ENCODE assay signal across 21 mouse cellular contexts in the genomic region with DNA sequence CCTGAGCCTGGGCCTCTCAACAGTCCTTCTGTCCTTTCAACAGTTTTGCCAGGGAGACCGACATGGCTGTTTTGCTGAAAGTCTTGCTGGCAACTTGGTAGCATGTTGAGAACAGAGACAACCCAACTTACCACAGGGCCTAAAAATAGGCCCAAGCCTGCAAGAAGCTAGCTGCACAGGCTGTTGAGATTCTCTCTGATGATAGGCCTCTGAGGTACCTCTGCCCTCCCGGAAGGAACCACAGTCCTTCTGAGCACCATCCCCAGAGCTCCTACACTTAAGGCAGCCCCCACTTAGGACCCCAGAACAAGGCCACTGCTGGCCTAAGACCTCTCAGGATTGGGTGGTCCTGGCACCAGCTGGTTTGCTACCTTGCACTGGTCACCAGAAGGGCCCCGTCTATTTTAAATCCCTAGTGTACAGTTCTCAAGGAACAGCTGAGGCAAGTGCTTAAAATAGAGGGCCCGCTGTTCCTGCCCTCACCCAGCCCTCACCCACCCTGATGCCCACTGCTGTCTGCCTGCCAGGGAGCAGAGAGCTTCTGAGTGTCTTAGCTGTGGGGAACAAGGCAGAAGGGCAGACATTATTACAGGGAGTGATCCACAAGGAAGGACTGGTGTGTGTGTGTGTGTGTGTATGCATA. TPM values are rescaled to one million over a fixed set of nuclear protein-coding genes. Genes with fewer than 3 reads are reported as not detected.
DNase-seq lines count a peak whose midpoint lies in the region; ATAC-seq and TF ChIP-seq lines count a peak whose summit lies in the region.
"Had no signal": no experiment of that assay in that cellular context is flagged by ENCODE, and none has a peak within 500 bp of the region (broad histone marks: within the 10 kb centered on the region; RNA-seq: fewer than 3 reads in every experiment).

No protein-coding gene starts in this region.

- H3K9ac ChIP-seq in heart, postnatal 0 days (replicated peaks; ENCODE audit: low read depth, low read length): no peak overlapping the region
- no peak overlapping the region for H3K9ac ChIP-seq in heart, adult 2 months (ENCODE audit: low read depth, low read length)
- no peak overlapping the region for H3K9ac ChIP-seq in intestine, embryonic 15.5 days
- H3K9ac ChIP-seq: forebrain, embryonic 15.5 days; hindbrain, embryonic 15.5 days; liver, embryonic 13.5 days; neural tube, embryonic 15.5 days had no signal

- peak overlapping the region; percentile 84 for H3K27ac ChIP-seq in gastrocnemius, adult 2 months
- peak overlapping the region; percentile 57 for H3K27ac ChIP-seq in heart, postnatal 0 days (ENCODE audit: low read depth)
- H3K27ac ChIP-seq in heart, adult 2 months: no peak overlapping the region
- H3K27ac ChIP-seq in intestine, embryonic 15.5 days: no peak overlapping the region
- H3K27ac ChIP-seq: forebrain, embryonic 15.5 days; hindbrain, embryonic 15.5 days; limb, embryonic 10.5 days; liver, embryonic 13.5 days; neural tube, embryonic 15.5 days had no signal

- DNase-seq in gastrocnemius, adult 2 months: peak; percentile 62
- DNase-seq in gastrocnemius, postnatal 4 days (ENCODE audit: low spot score in 2 of 2): no peak
- DNase-seq in heart, postnatal 0 days (ENCODE audit: low spot score): no peak
- DNase-seq in heart, adult 2 months: no peak
- peak; percentile 55 for DNase-seq in induced T-regulatory cell, adult 2 months (ENCODE audit: low read depth)
- DNase-seq in thymus, postnatal 25 days: peak; percentile 65
- DNase-seq in cerebellum, adult 18-20 months: no peak
- DNase-seq: adrenal gland, postnatal 10 days; cerebellum, adult 9-11 months; embryo, embryonic 11 days; gastrocnemius, postnatal 14 days; liver, embryonic 13.5 days; right cerebral cortex, postnatal 4 days had no signal

- TF ChIP-seq POLR2A in heart, adult 2 months (IDR thresholded peaks at IDR 0.05; ENCODE audit: insufficient read depth, low read depth, low read length): no peak

- peaks cover 8% of the 10 kb centered on the region for H3K4me1 ChIP-seq in heart, postnatal 0 days (ENCODE audit: control insufficient read depth, insufficient read depth)
- peaks cover 3% of the 10 kb centered on the region; the same call in 1 of the 2 replicates for H3K4me1 ChIP-seq in heart, adult 2 months (ENCODE audit: control insufficient read depth, insufficient read depth, low read length)
- H3K4me1 ChIP-seq in intestine, embryonic 15.5 days (replicated peaks): no peaks in the 10 kb centered on the region
- H3K4me1 ChIP-seq: forebrain, embryonic 15.5 days; hindbrain, embryonic 15.5 days; limb, embryonic 10.5 days; neural tube, embryonic 15.5 days had no signal

- 28% methylated on average over 4 of the region's 4 CpGs for WGBS in heart, postnatal 0 days
- 53% methylated on average over 4 of the region's 4 CpGs for WGBS in heart, adult 2 months
- WGBS in intestine, embryonic 15.5 days: 79% methylated on average over 4 of the region's 4 CpGs

- H3K9me3 ChIP-seq in heart, postnatal 0 days (replicated peaks; ENCODE audit: control insufficient read depth, low read length): no peaks in the 10 kb centered on the region
- no peaks in the 10 kb centered on the region for H3K9me3 ChIP-seq in intestine, embryonic 15.5 days
- H3K9me3 ChIP-seq: forebrain, embryonic 15.5 days; hindbrain, embryonic 15.5 days; limb, embryonic 10.5 days; liver, embryonic 13.5 days; megakaryocyte, embryonic 14.5 days; neural tube, embryonic 15.5 days had no signal

- no peaks in the 10 kb centered on the region for H3K79me2 ChIP-seq in heart, adult 2 months (replicated peaks; ENCODE audit: control insufficient read depth, insufficient read depth, low read length)

- H3K27me3 ChIP-seq in heart, postnatal 0 days (ENCODE audit: control insufficient read depth, insufficient read depth, low read length): no peaks in the 10 kb centered on the region
- H3K27me3 ChIP-seq in heart, adult 2 months (ENCODE audit: control insufficient read depth, insufficient read depth, low read length): no peaks in the 10 kb centered on the region
- no peaks in the 10 kb centered on the region for H3K27me3 ChIP-seq in intestine, embryonic 15.5 days (replicated peaks)
- H3K27me3 ChIP-seq: forebrain, embryonic 15.5 days; hindbrain, embryonic 15.5 days; liver, embryonic 13.5 days; megakaryocyte, embryonic 14.5 days; neural tube, embryonic 15.5 days had no signal

- H3K4me3 ChIP-seq in gastrocnemius, adult 2 months: no peak overlapping the region
- no peak overlapping the region for H3K4me3 ChIP-seq in heart, postnatal 0 days (ENCODE audit: low read depth, low read length)
- no peak overlapping the region for H3K4me3 ChIP-seq in heart, adult 2 months
- no peak overlapping the region for H3K4me3 ChIP-seq in intestine, embryonic 15.5 days (replicated peaks)
- H3K4me3 ChIP-seq: erythroblast, embryonic 14.5 days; forebrain, embryonic 15.5 days; hindbrain, embryonic 15.5 days; limb, embryonic 10.5 days; liver, embryonic 13.5 days; megakaryocyte, embryonic 14.5 days; neural tube, embryonic 15.5 days had no signal

- intact Hi-C loops in gastrocnemius, adult 2 months (cut with DNase I): loop anchor here (5.0 kb wide), 1 partner anchor 38 kb away; a partner anchor contains a TSS
- intact Hi-C loops in heart, adult 2 months (cut with DNase I): no loop called here

- no peak for TF ChIP-seq EP300 in heart, postnatal 0 days (IDR thresholded peaks at IDR 0.05; ENCODE audit: low read depth)
- TF ChIP-seq EP300 in heart, adult 2 months (IDR thresholded peaks at IDR 0.05; ENCODE audit: insufficient read depth, low read depth, low read length): no peak

- ATAC-seq in heart, postnatal 0 days (ENCODE audit: insufficient read depth, low read depth): peak; percentile 45; the same call in 1 of the 2 replicates
- no peak for ATAC-seq in intestine, embryonic 15.5 days
- ATAC-seq: forebrain, embryonic 15.5 days; lung, postnatal 0 days had no signal

- no peaks in the 10 kb centered on the region for H3K36me3 ChIP-seq in heart, postnatal 0 days (replicated peaks; ENCODE audit: control insufficient read depth, insufficient read depth, low read length)
- no peaks in the 10 kb centered on the region for H3K36me3 ChIP-seq in heart, adult 2 months (ENCODE audit: control insufficient read depth, insufficient read depth, low read length)
- H3K36me3 ChIP-seq in intestine, embryonic 15.5 days: no peaks in the 10 kb centered on the region
- H3K36me3 ChIP-seq: forebrain, embryonic 15.5 days; hindbrain, embryonic 15.5 days; limb, embryonic 10.5 days; liver, embryonic 13.5 days; neural tube, embryonic 15.5 days had no signal

- no peak for TF ChIP-seq CTCF in gastrocnemius, adult 2 months (IDR thresholded peaks at IDR 0.05)
- no peak for TF ChIP-seq CTCF in heart, postnatal 0 days (IDR thresholded peaks at IDR 0.05; ENCODE audit: low read depth)
- no peak for TF ChIP-seq CTCF in heart, adult 2 months (IDR thresholded peaks at IDR 0.05)

- no peak overlapping the region for H3K4me2 ChIP-seq in heart, postnatal 0 days (ENCODE audit: low read depth, low read length)
- no peak overlapping the region for H3K4me2 ChIP-seq in intestine, embryonic 15.5 days (replicated peaks)
- H3K4me2 ChIP-seq: forebrain, embryonic 15.5 days; hindbrain, embryonic 15.5 days; liver, embryonic 13.5 days; neural tube, embryonic 15.5 days had no signal

RNA-seq across cellular contexts. Expression of a gene that starts 36.0 kb away (rescaled TPM):
- 10 to 100 TPM; 39.6 to 81.2 TPM for total RNA-seq in gastrocnemius, adult 2 months (2021)
- 100 to 1,000 TPM in 1 of 2 experiments, 10 to 100 TPM in 1; 82.2 to 103 TPM for total RNA-seq in gastrocnemius, postnatal 4 days (2021)
- total RNA-seq in heart, postnatal 0 days (2014; rRNA removed; ENCODE audit: low replicate concordance): 22.5 and 31.9 TPM in 2 replicates
- polyA plus RNA-seq in heart, postnatal 0 days (2015; fragmentation: Nextera tagmentation; extraction: Ambion mirVana): 30.4 and 32.4 TPM in 2 replicates
- total RNA-seq in heart, adult 2 months (2021): 10 to 100 TPM; 61.5 to 61.7 TPM
- 29.4 and 44.2 TPM in 2 replicates for polyA plus RNA-seq in heart, adult 2 months (2012; rRNA removed)
- 34.6 and 35.4 TPM in 2 replicates for polyA plus RNA-seq in intestine, embryonic 15.5 days (2015; fragmentation: Nextera tagmentation; extraction: Ambion mirVana)

RNA-seq across cellular contexts. Expression of a gene that starts 50.5 kb away (rescaled TPM):
- total RNA-seq in gastrocnemius, adult 2 months (2021): 10 to 100 TPM; 15.5 to 19.3 TPM
- total RNA-seq in gastrocnemius, postnatal 4 days (2021): 10 to 100 TPM; 24.8 to 25.4 TPM
- 35.0 and 40.4 TPM in 2 replicates for total RNA-seq in heart, postnatal 0 days (2014; rRNA removed; ENCODE audit: low replicate concordance)
- 24.3 and 27.8 TPM in 2 replicates for polyA plus RNA-seq in heart, postnatal 0 days (2015; fragmentation: Nextera tagmentation; extraction: Ambion mirVana)
- 10 to 100 TPM; 16.0 to 16.2 TPM for total RNA-seq in heart, adult 2 months (2021)
- polyA plus RNA-seq in heart, adult 2 months (2012; rRNA removed): 13.4 and 15.1 TPM in 2 replicates
- 42.9 and 44.5 TPM in 2 replicates for polyA plus RNA-seq in intestine, embryonic 15.5 days (2015; fragmentation: Nextera tagmentation; extraction: Ambion mirVana)

Comparison
In these comparisons a context has a peak if more than half of its experiments do, and no peak if none do; other contexts are left out.
1. DNase-seq: peak in gastrocnemius, adult 2 months (single experiment), induced T-regulatory cell, adult 2 months (single experiment) and thymus, postnatal 25 days (single experiment); none in gastrocnemius, postnatal 4 days (0 of 2), heart, postnatal 0 days (single experiment), heart, adult 2 months (0 of 2) and cerebellum, adult 18-20 months (0 of 2).
2. H3K27ac ChIP-seq: peak in gastrocnemius, adult 2 months (single experiment) and heart, postnatal 0 days (single experiment); none in heart, adult 2 months (single experiment) and intestine, embryonic 15.5 days (single experiment).